Mouse (Mus musculus) thymus, adult 18-20 months (tissue): ENCODE results near the gene Sall4.
A peak's percentile ranks its signal among the peaks of the same experiment; 100 is the strongest.

Experiments used
- DNase-seq, 2 experiments: peaks; one replicate each; pipeline ENCODE4 v3.0.0; 2022; ENCODE audit warnings: mixed read lengths in 2 of 2

Sall4 gene

DNA sequence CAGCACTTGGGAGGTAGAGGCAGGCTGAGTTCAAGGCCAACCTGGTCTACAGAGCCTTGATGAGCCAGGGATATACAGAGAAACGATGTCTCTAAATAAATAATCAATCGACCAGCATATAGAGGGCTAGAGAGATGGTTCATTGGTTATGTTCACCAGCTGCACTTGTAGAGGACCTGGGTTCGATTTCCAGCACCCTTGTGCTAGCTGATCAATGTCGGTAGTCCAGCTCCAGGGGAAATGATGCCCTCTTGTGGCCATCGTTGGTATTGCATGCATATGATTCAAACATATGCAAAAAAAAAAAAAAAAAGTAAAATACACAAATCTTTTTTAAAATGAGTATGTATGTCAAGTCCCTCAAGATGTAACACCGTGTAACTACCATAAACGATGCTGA, 25.1 kb downstream of the Sall4 start:
- peak in 1 of 2 experiments; percentile 19 for DNase-seq

GRCm38 (mm10) chr2:168742059-168742627, 25.6 kb downstream of the Sall4 start, which contains the start of gene Atp9a:
TSS of gene Atp9a (minus strand) at chr2:168742409.
- peak; percentile 30 to 52 for DNase-seq

DNA sequence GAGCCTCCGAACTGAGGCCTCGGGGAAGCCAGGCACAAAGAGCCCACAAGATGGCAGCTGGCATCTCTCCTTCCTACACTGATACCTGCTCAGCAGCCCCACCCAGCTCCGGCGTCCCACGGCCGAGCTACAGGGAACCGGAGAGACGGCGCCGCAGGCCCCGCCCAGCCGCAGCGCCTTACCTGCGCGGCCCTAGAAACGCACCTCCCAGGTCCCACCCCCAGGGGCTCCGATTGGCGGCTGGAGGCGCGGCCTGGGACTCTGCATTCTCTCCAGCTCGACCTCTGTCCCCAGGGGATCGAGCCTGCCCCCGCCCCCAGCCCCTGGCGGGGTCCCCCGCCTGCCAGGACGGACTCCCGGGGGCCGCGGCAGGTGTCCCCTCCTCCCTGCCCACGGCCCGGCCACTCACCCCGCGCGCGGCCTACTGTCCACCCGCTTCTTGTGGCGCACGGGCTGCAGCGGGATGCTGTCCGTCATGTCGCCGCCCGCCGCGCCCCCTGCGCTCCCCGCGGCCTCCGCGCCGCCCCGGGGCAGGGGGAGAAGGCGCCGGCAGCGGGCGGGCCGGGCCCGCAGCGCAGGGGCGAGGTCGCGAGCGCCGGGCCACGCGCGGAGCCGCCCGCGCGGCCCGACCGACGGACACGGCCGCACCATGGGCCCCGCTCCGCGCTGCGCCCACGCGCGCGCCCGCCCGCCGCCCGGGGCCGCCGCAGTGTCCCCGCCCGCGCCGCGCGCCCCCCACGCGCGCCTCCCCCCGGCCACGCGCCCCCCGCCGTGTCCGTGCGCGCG, 26.3 kb downstream of the Sall4 start:
- DNase-seq, result peak; percentile 59 to 72

- no peak for DNase-seq
Observed at GRCm38 (mm10) chr2:168740496-168740895, 27.2 kb downstream of the Sall4 start.

DNA sequence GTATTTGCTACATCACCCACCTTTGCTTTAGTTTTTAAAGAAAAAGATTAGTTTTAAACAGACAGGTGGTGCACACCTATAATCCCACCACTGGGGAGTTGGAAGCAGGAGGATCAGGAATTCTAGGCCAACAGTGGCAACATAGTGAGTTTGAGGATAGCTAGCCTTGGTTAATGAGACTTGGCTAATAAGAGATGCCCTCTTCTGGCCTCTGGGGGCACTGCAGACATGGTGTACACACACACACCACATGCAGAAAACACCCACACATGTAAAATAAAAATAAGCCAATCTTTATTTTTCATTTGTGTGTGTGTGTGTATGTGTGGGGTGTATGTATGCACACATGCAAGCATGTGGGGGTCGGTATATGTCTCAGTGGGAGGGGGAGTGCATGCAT, 28.9 kb downstream of the Sall4 start:
- DNase-seq, result no peak

GRCm38 (mm10) chr2:168737878-168738277, 29.9 kb downstream of the Sall4 start:
- no peak for DNase-seq

DNA sequence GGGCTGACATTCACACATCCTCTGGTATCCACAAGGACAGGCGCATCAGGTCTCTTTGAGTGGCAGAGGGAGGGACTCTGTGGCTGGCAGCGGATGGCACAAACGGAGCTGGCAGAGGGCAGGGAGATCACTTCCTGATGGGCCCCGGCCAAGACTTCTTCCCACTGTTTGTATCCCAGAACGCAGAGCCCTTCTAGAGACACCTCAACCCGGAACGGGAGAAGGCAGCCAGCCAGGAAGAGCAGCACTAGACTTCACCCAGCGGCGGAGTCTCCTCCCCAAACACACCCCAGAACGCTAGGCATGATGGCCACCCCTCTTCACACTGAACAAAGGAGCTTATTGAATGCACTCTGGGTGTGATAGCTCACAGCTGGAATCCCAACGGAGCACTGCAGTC, 33.7 kb downstream of the Sall4 start:
- DNase-seq, result no peak

GRCm38 (mm10) chr2:168731258-168731657, 36.5 kb downstream of the Sall4 start:
- DNase-seq, result no peak

- no peak for DNase-seq
Observed at GRCm38 (mm10) chr2:168729736-168730135, 38.0 kb downstream of the Sall4 start.

GRCm38 (mm10) chr2:168728045-168728444, 39.7 kb downstream of the Sall4 start:
- DNase-seq, result no peak

DNA sequence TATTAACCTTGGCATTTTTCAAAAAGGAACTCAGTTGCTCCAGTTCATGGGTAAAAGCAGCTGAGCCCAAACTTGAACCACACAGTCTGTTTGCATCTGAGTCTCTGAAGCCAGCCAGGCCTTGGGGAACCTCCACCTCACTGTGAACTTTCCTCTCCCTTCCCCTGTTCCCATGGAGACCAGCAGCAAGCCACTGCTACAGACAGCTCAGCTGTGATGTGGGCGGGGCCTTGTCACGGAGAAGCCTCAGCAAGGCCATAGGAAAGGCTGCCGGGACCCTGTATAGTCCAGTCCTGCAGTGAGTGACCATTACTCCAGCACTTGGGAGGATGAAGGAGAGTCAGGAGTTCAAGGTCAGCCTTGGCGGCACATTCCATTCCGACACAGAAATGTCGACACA, 41.7 kb downstream of the Sall4 start:
- peak in 1 of 2 experiments; percentile 15 for DNase-seq

- DNase-seq, result no peak
Observed at GRCm38 (mm10) chr2:168721313-168721712, 46.4 kb downstream of the Sall4 start.

DNA sequence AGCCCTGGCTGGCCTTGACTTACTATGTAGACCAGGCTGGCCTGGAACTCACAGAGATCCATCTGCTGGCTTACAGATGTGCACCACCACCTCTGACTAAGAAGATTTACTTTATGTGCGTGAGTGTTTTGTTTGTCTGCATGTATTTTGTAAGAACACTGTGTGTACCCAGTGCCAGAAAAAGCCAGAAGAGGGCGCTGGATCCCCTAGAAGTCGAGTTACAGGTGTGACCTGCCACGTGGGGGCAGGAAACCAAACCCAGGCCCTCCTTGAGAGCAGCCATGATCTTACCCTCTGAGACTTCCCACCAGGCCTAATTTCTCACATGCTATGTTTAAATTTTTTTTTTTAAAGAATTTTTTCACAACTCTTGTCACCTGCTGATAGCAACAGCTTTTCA, 48.0 kb downstream of the Sall4 start:
- no peak for DNase-seq

DNA sequence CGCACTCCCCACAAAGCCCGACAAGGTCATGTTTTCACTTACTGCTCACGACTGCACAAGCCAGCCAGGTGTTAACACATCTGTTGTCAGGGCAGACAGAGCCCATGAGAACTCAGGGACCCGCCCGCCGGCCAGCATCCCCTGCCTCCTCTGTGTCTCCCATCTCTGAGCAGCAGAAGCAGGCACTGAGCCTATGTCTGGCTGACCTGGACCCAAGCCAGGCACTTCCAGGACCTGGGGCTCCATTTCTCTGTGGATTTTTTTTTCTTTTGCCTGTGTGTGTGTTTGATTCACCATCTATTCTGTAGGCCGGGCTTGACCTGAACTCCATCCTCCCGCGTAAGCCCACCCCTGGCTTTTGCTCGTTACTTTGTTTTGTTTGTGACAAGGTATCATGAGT, 49.0 kb downstream of the Sall4 start:
- DNase-seq, result no peak

DNA sequence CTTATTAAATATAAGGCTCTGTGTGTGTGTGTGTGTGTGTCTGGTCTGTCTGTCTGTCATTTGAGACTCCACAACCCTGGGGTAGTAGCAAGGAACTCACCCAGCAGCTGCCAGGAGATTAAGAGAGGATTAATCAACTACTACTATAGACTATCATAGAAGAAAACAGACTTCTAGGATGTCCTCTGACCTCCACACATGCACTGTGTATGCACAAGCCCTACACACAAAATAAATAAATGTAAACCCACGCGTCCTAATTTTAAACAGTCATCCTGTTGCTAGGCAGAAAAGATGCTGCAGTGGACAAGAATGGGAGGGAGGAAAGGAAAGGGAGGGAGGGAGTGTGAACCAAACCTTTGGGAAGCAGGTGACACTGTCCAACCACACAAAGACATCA, 49.5 kb downstream of the Sall4 start:
- no peak for DNase-seq

GRCm38 (mm10) chr2:168712199-168713176, 55.3 kb downstream of the Sall4 start:
- DNase-seq, result no peak

DNA sequence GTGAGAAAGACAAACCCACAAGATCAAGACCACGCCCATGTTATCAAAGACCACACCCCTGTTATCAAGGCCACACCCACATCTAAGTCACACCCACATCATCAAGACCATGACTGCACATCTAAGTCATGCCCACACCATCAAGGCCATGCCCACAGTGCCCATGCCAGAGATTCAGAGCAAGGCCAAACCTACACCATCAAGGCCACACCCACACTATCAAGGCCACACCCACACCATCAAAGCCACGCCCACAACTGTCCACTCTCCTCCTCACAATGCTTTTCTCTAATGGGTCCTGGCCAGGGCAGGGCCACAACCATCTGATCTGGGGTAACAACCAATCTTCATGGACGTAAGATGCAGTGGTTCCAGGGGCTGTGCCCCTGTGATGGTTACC, 56.8 kb downstream of the Sall4 start:
- DNase-seq, result no peak

DNA sequence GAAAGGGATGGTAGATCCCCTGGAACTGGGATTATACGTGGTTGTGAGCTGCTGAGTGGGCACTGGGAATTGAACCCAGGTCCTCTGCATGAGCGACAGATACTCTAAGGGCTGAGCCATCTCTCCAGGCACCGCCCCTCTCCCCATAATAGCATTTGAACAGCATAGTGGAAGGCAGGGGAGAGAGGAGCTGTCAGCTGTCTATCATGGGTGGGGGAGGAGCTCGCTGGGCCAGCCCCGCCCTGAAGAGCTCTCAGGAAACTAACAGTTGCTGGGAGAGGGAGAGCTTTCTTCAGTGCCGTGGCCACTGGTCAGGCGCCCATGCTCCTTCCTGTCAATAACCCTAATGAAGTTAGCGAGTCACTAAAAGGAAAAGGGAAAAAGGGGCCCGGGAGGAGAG, 60.0 kb downstream of the Sall4 start:
- no peak for DNase-seq

DNA sequence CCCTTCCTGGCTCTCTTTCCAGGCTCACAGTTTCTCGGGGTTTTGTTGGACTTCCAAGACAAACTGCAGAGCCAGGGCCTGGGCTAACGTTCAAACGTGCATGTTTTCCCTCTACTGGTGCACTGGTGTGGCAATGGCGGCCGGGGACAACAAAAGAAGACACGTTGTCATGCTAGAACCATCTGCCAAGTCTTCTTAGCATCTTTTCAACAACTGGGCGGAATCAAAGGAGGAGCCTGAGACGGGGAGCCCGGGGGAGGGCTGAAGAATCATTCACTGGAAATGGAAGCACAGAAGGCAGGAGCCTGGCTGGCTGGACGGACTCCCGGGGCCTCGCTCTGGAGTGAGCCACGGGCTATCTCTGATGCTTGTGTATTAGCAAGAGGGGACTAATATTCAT, 65.5 kb downstream of the Sall4 start:
- DNase-seq, result no peak
